Mouse (Mus musculus): ENCODE results near the gene Tet3.

Gene Tet3

DNA sequence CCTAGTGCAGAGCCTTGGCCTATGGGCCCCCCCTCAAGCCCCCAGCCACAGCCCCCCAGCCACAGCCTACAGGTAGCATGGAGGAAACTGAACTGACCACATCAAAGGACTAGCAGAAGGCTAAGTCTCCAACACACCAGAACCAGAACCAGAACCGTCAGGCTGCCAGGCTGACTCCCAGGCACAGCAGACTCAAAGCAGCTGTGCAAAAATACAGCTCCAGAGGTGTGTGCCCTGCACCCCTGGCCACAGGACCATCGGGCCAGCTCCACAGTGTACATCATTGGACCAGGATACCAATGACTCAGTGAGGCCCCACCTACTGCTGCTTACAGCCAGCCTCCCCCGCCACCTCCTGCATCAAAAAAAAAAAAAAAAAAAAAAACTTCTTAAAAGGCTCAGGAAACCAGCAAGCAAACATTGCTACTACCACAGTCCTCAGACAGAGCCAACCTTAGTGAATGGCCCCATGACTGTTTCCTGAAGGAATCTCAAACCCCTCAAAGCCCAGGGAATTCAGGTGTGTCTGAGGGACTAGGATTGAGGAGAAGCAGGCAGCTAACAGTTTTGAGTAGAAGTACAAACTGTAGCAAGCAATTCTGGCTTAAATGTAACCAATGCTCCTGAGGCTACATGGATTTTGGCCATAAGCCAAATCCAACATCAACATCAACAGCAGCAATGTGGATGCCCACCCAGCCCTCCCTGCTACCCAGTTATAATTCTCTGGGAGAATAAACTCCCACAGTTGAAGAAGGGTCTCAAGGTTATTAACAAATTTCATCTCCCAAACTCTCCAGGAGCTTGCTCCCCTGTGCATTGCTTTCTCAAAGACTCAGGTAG lies 42.4 kb downstream of the Tet3 start:
- in situ Hi-C loops (cut with MboI; ENCODE audit: low sequenced_read_pairs), result no loop called here

- in situ Hi-C loops (cut with MboI; ENCODE audit: low sequenced_read_pairs), result no loop called here
Measured at GRCm38 (mm10) chr6:83415356-83415940, 43.4 kb downstream of the Tet3 start.

- in situ Hi-C loops (cut with MboI; ENCODE audit: low sequenced_read_pairs), result no loop called here
Measured at GRCm38 (mm10) chr6:83414601-83415355, 44.1 kb downstream of the Tet3 start.

GRCm38 (mm10) chr6:83413686-83414085 lies 45.2 kb downstream of the Tet3 start:
- in situ Hi-C loops (cut with MboI; ENCODE audit: low sequenced_read_pairs), result no loop called here

DNA sequence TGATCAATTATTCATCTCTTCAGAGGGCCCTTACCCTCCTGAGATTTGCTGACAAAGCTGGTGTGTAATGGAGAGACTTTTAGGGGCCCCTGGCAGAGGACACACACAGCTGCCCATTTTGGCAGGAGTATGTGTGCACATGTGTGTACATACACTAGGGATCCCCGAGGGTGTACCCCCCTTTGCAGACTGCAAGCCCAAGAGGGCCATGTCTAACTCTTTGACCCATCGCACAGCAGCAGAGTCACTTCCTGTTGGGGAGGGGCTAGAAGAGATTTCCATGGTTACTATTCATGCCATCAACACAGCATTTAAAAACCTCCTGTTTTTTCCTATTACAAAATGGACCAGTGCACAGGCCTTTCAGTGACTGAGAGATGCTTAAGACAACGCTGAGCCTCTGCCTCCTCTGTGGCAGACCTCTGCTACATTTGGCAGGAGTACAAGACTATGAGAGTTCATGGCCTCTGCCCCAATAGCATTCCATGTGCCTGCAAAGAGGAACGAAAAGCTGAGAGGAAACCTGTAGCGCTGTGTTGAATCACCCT lies 46.0 kb downstream of the Tet3 start:
- in situ Hi-C loops (cut with MboI; ENCODE audit: low sequenced_read_pairs), result no loop called here

- in situ Hi-C loops (cut with MboI; ENCODE audit: low sequenced_read_pairs), result no loop called here
Measured at GRCm38 (mm10) chr6:83412362-83412853, 46.5 kb downstream of the Tet3 start.

DNA sequence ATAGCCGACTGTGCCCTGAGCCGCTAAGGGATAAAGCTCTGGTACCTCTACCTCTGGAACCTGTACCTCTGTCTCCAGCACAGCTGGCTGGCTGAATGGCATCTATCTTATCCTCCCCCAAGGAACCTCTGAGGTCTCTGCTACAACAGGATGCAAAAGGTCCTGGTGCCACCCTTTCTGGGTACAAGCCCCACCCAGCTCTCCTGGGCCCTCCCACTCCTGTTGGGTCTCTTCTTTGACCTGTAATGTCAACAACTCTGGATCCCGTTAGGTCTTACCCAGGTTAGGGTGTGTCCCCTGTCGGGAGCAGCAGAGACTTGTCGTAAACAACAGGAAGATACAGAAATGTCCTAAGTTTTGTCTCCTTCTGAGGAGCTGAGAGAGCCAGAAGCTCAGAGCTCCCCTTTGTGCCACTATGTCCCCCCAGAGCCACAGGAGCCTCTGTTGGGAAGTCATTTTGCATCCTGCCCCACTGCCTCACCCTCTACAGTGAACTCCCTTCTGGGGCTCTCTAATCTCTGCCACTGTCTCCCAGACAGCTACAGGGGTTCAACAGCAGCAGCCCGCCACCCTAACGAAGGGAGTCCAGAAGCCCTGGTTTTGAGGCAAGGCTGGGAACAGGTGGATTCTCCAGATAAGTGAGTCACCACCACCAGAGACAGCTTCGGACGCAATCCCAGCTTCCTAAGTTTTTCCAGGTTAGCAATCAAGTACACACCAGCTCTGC lies 47.1 kb downstream of the Tet3 start:
- in situ Hi-C loops (cut with MboI; ENCODE audit: low sequenced_read_pairs), result no loop called here

GRCm38 (mm10) chr6:83410046-83410706 lies 48.7 kb downstream of the Tet3 start:
- in situ Hi-C loops (cut with MboI; ENCODE audit: low sequenced_read_pairs), result no loop called here

- in situ Hi-C loops (cut with MboI; ENCODE audit: low sequenced_read_pairs), result no loop called here
Measured at GRCm38 (mm10) chr6:83408510-83408909, 50.4 kb downstream of the Tet3 start.

DNA sequence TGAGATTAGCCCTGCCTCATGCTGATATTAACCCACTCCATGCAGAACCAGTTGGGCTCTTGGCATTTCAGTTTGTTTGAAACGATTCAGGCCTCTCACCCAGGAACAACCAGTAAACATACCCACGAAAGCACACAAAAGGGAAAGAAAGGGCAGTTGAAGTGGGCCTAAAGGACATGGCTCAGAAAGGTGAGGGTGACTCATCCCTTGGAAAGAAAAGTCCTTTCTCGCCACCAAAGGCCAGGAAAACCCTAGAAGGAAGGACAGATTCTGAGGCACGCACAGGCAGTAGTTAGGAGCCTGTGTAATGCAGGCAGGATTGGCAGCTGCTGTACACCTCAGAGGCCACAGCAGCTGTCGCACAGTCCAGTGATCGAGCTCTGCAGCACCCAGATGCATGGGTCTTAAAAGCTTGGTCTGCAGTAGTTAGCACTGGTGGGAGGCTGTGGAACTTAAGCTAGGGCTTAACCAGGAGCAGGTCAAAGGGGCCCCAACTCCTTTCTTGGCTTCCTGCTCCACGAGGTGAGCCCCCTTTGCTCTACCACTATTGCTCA lies 53.3 kb downstream of the Tet3 start:
- in situ Hi-C loops (cut with MboI; ENCODE audit: low sequenced_read_pairs), result no loop called here

GRCm38 (mm10) chr6:83404571-83404970 lies 54.3 kb downstream of the Tet3 start:
- in situ Hi-C loops (cut with MboI; ENCODE audit: low sequenced_read_pairs), result no loop called here

- in situ Hi-C loops (cut with MboI; ENCODE audit: low sequenced_read_pairs), result no loop called here
Measured at GRCm38 (mm10) chr6:83403481-83403880, 55.4 kb downstream of the Tet3 start.

GRCm38 (mm10) chr6:83399790-83400189 lies 59.1 kb downstream of the Tet3 start:
- in situ Hi-C loops (cut with MboI; ENCODE audit: low sequenced_read_pairs), result no loop called here

DNA sequence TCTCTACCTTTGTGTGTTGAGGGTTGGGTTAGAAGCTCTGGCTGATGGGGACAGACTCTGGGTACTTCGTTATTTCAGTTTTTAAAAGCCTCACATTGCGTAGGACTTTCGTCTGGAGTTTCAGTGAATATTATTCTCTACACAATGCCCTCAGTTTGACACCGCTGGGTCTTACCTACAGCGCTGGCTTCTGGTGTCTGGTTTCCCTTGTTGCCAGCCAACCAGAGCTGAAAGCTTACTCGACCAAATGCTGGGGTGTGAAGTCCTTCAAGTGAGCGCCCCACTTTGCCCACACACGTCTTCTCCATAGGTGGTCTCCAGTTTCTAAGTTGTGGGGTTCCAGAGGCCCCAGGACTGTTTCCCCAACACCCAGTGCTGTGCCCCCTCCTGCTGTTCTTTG lies 61.2 kb downstream of the Tet3 start:
- in situ Hi-C loops (cut with MboI; ENCODE audit: low sequenced_read_pairs), result no loop called here

GRCm38 (mm10) chr6:83396711-83397110 lies 62.2 kb downstream of the Tet3 start:
- in situ Hi-C loops (cut with MboI; ENCODE audit: low sequenced_read_pairs), result no loop called here

DNA sequence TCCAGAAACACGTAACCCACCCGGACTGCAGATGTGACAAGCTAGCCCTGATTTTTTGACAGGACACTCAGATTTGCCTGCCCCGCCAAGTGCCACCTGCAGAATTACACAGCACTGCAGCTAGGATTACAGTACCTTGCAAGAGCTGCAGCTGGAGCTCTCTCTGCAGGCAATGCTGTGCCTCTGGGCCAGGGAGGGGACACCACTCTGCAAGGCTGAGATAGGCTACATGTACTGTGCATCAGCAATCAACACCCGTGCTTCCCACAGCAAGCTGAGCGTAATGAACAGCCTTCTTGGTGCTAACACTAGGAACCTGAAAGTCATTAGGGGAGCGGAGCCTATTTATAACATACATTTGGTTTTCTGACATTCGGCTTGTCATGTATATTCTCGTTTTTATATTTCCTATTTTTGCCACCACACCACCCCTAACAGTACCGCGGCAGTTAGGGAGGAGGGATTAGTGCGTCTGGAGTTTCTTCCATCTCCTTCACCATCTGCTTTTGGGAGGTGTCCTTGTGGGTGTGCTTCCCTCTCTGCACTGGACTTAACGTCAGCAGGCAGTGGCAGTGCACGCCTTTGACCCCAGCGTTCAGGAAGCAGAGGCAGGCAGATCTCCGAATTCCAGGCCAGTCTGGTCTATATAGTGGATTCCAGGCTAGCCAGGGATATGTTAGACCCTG lies 63.2 kb downstream of the Tet3 start:
- in situ Hi-C loops (cut with MboI; ENCODE audit: low sequenced_read_pairs), result no loop called here

DNA sequence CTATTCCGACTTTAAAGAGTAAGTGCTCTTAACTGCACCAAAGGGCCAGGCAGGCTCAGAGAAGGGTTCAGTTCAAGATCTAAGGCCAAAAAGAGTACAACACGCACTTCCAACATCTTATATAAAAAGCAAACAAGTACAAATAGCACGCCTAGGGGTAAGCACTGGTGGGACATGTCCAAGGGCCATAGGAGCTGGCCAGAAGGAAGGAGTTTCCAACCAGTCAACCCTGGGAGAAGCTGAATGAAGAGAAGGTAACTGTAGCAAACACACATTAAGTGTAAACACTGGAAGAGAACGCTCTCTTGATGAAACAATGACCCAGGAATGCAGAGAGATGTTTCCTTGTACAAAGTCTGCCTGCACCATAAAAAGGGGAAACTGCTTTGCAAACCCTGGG lies 64.8 kb downstream of the Tet3 start:
- in situ Hi-C loops (cut with MboI; ENCODE audit: low sequenced_read_pairs), result no loop called here

- in situ Hi-C loops (cut with MboI; ENCODE audit: low sequenced_read_pairs), result no loop called here
Measured at GRCm38 (mm10) chr6:83392166-83392780, 66.6 kb downstream of the Tet3 start.

GRCm38 (mm10) chr6:83385569-83386090 lies 73.3 kb downstream of the Tet3 start:
- in situ Hi-C loops (cut with MboI; ENCODE audit: low sequenced_read_pairs), result no loop called here
